ENCODE assay signal across 8 mouse cellular contexts in genomic region chr6:97806781-97807743, GRCm38 (mm10). TPM values are rescaled to one million over a fixed set of nuclear protein-coding genes. Genes with fewer than 3 reads are reported as not detected.
DNase-seq lines count a peak whose midpoint lies in the region; ATAC-seq lines count a peak whose summit lies in the region.

Mitf (plus strand) TSS chr6:97807052.

- no peaks in the 10 kb centered on the region for H3K9me3 ChIP-seq in forebrain, embryonic 11.5 days (ENCODE audit: control insufficient read depth, low read length)
- H3K9me3 ChIP-seq in heart, embryonic 16.5 days (replicated peaks; ENCODE audit: control insufficient read depth, low read length): no peaks in the 10 kb centered on the region
- no peaks in the 10 kb centered on the region for H3K9me3 ChIP-seq in liver, embryonic 15.5 days (replicated peaks)
- H3K9me3 ChIP-seq in neural tube, embryonic 12.5 days: no peaks in the 10 kb centered on the region

- under 1% methylated on average over 51 of the region's 51 CpGs for WGBS in forebrain, embryonic 11.5 days
- WGBS in heart, embryonic 16.5 days: under 1% methylated on average over 51 of the region's 51 CpGs
- WGBS in liver, embryonic 15.5 days (ENCODE audit: insufficient replicate concordance): under 1% methylated on average over 51 of the region's 51 CpGs
- 1% methylated on average over 51 of the region's 51 CpGs for WGBS in neural tube, embryonic 12.5 days

- DNase-seq in CD8-positive naive resting alpha-beta T cell, adult 2 months (ENCODE audit: low read depth in 2 of 2, low spot score in 2 of 2): peak; percentile 80 to 85
- DNase-seq in c-Kit-positive CD71-positive TER-119-negative erythroid progenitor cells, embryonic 14.5 days (ENCODE audit: low read depth): peak; percentile 81
- DNase-seq in forebrain, embryonic 11.5 days (ENCODE audit: low spot score): peak; percentile 92
- peak; percentile 94 to 95 for DNase-seq in kidney, postnatal 36 days
- DNase-seq in telencephalon, adult 2 months (ENCODE audit: low read depth, low spot score): peak; percentile 94

- no peak within 1 kb of the TSS for H3K27ac ChIP-seq in forebrain, embryonic 11.5 days (ENCODE audit: low read depth, low read length)
- H3K27ac ChIP-seq in heart, embryonic 16.5 days (ENCODE audit: low read length): peak within 1 kb of the TSS; percentile 1; the same call in 1 of the 2 replicates
- no peak within 1 kb of the TSS for H3K27ac ChIP-seq in liver, embryonic 15.5 days (replicated peaks)
- H3K27ac ChIP-seq in neural tube, embryonic 12.5 days: no peak within 1 kb of the TSS

- H3K36me3 ChIP-seq in forebrain, embryonic 11.5 days (ENCODE audit: control insufficient read depth, insufficient read depth, low read length): no peaks in the 10 kb centered on the region
- no peaks in the 10 kb centered on the region for H3K36me3 ChIP-seq in heart, embryonic 16.5 days (ENCODE audit: control insufficient read depth, insufficient read depth)
- H3K36me3 ChIP-seq in liver, embryonic 15.5 days (replicated peaks): no peaks in the 10 kb centered on the region
- H3K36me3 ChIP-seq in neural tube, embryonic 12.5 days: no peaks in the 10 kb centered on the region

- no peaks in the 10 kb centered on the region for H3K27me3 ChIP-seq in forebrain, embryonic 11.5 days (ENCODE audit: control insufficient read depth, insufficient read depth, low read length)
- H3K27me3 ChIP-seq in heart, embryonic 16.5 days (ENCODE audit: control insufficient read depth, insufficient read depth, low read length): no peaks in the 10 kb centered on the region
- no peaks in the 10 kb centered on the region for H3K27me3 ChIP-seq in liver, embryonic 15.5 days
- no peaks in the 10 kb centered on the region for H3K27me3 ChIP-seq in neural tube, embryonic 12.5 days (replicated peaks)

- peak; percentile 99 for ATAC-seq in forebrain, embryonic 11.5 days (replicated peaks; ENCODE audit: low FRiP score)
- ATAC-seq in heart, embryonic 16.5 days (replicated peaks; ENCODE audit: extremely low read depth, insufficient read depth, low FRiP score): peak; percentile 99
- ATAC-seq in liver, embryonic 15.5 days (ENCODE audit: insufficient read depth): peak; percentile 96
- ATAC-seq in neural tube, embryonic 12.5 days (ENCODE audit: low FRiP score, low read depth): peak; percentile 100

- peak within 1 kb of the TSS; percentile 60 for H3K9ac ChIP-seq in forebrain, embryonic 11.5 days (ENCODE audit: low read length)
- H3K9ac ChIP-seq in heart, embryonic 16.5 days (ENCODE audit: low read length): peak within 1 kb of the TSS; percentile 73
- peak within 1 kb of the TSS; percentile 49 for H3K9ac ChIP-seq in liver, embryonic 15.5 days
- peak within 1 kb of the TSS; percentile 49 for H3K9ac ChIP-seq in neural tube, embryonic 12.5 days

- peak within 1 kb of the TSS; percentile 98 for H3K4me2 ChIP-seq in forebrain, embryonic 11.5 days (ENCODE audit: low read depth, low read length, severe bottlenecking)
- peak within 1 kb of the TSS; percentile 82 for H3K4me2 ChIP-seq in heart, embryonic 16.5 days (ENCODE audit: low read depth, low read length)
- peak within 1 kb of the TSS; percentile 91 for H3K4me2 ChIP-seq in liver, embryonic 15.5 days
- peak within 1 kb of the TSS; percentile 99 for H3K4me2 ChIP-seq in neural tube, embryonic 12.5 days (replicated peaks)

- no peaks in the 10 kb centered on the region; the same call in 1 of the 2 replicates for H3K4me1 ChIP-seq in forebrain, embryonic 11.5 days (replicated peaks; ENCODE audit: control insufficient read depth, insufficient read depth, low read length)
- peaks cover 18% of the 10 kb centered on the region for H3K4me1 ChIP-seq in heart, embryonic 16.5 days (ENCODE audit: control insufficient read depth, insufficient read depth, low read length)
- H3K4me1 ChIP-seq in liver, embryonic 15.5 days (replicated peaks): peaks cover 6% of the 10 kb centered on the region
- H3K4me1 ChIP-seq in neural tube, embryonic 12.5 days: peaks cover 5% of the 10 kb centered on the region; the same call in 1 of the 2 replicates

- H3K4me3 ChIP-seq in forebrain, embryonic 11.5 days (ENCODE audit: low read depth, low read length): peak within 1 kb of the TSS; percentile 64
- peak within 1 kb of the TSS; percentile 72 for H3K4me3 ChIP-seq in heart, embryonic 16.5 days (ENCODE audit: low read length)
- H3K4me3 ChIP-seq in liver, embryonic 15.5 days (replicated peaks): peak within 1 kb of the TSS; percentile 68
- H3K4me3 ChIP-seq in neural tube, embryonic 12.5 days: peak within 1 kb of the TSS; percentile 62

RNA-seq across cellular contexts. Expression of gene Mitf, which starts in this region (rescaled TPM):
- polyA plus RNA-seq in forebrain, embryonic 11.5 days (2014; fragmentation: Nextera tagmentation; extraction: Ambion mirVana): 0.79 and 1.7 TPM in 2 replicates
- polyA plus RNA-seq in heart, embryonic 16.5 days (2015; fragmentation: Nextera tagmentation; extraction: Ambion mirVana): 19.6 and 22.0 TPM in 2 replicates
- polyA plus RNA-seq in liver, embryonic 15.5 days (2015; fragmentation: Nextera tagmentation; extraction: Ambion mirVana): 0.51 and 0.60 TPM in 2 replicates
- polyA plus RNA-seq in neural tube, embryonic 12.5 days (2016; fragmentation: Nextera tagmentation; extraction: Ambion mirVana): 0.77 and 0.87 TPM in 2 replicates

Comparison
In these comparisons a context has a peak if more than half of its experiments do, and no peak if none do; other contexts are left out.
1. Peak in ATAC-seq, H3K4me3 ChIP-seq, H3K9ac ChIP-seq and H3K4me2 ChIP-seq in liver, embryonic 15.5 days; RNA of the gene not detected or under 1 TPM.
2. Peak in ATAC-seq, H3K4me3 ChIP-seq, H3K9ac ChIP-seq and H3K4me2 ChIP-seq in neural tube, embryonic 12.5 days; RNA of the gene not detected or under 1 TPM.